Mouse (Mus musculus): ENCODE results near the gene Fgfr2. TPM values are rescaled to one million over a fixed set of nuclear protein-coding genes. Genes with fewer than 3 reads are reported as not detected.

Fgfr2 gene
- polyA plus RNA-seq, 1 experiment from 2014 or later, result 11.2 TPM

DNA sequence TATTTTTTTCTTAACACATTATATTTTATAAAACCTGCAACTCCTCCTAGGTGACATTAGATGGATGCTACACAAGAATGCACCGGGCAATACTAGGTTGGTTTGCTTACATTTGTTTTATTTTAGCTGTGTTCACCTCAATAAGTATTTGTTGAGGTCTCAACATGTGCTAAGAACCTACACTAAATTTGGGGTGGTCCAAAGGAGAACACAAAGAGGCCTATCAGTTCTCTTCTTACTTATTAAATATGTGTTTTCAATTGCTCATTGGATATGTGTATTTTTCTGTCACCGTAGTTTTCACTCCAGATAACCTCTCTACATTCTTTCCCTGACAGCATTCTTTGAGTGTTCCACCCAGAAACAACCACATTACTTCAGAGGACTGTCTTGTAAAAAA, 1565.4 kb downstream of the Fgfr2 start:
- Histone ChIP-seq H3K27ac (ENCODE audit: low read depth) (no peak overlapping the region), H3K4me1 (ENCODE audit: insufficient read depth) (peaks cover 22% of the 10 kb centered on the region), H3K9me3 (ENCODE audit: low read length) (no peaks in the 10 kb centered on the region), H3K36me3 (replicated peaks; ENCODE audit: insufficient read depth, low read length) (peaks cover 10% of the 10 kb centered on the region), H3K4me2 (ENCODE audit: low read depth, low read length) (no peak overlapping the region), H3K27me3 (ENCODE audit: insufficient read depth, low read length) (peaks cover 69% of the 10 kb centered on the region), H3K4me3 (ENCODE audit: low read depth, low read length) (no peak overlapping the region), H3K9ac (replicated peaks) (no peak overlapping the region)
- DNase-seq (no peak), ATAC-seq (no peak)
- TF ChIP-seq CTCF (IDR thresholded peaks at IDR 0.05; ENCODE audit: low read depth) (no peak), EP300 (IDR thresholded peaks at IDR 0.05; ENCODE audit: low read depth) (no peak)
- WGBS (ENCODE audit: insufficient replicate concordance), result 35% methylated on average over 2 of the region's 2 CpGs

- ATAC-seq (no peak), DNase-seq (peak; percentile 30)
- Histone ChIP-seq H3K4me3 (ENCODE audit: low read depth, low read length) (peak overlapping the region; percentile 12), H3K27ac (ENCODE audit: low read depth) (no peak overlapping the region), H3K36me3 (replicated peaks; ENCODE audit: insufficient read depth, low read length) (no peaks in the 10 kb centered on the region), H3K27me3 (ENCODE audit: insufficient read depth, low read length) (peaks cover 79% of the 10 kb centered on the region), H3K9ac (replicated peaks) (no peak overlapping the region), H3K9me3 (ENCODE audit: low read length) (no peaks in the 10 kb centered on the region), H3K4me2 (ENCODE audit: low read depth, low read length) (no peak overlapping the region), H3K4me1 (ENCODE audit: insufficient read depth) (peaks cover 20% of the 10 kb centered on the region)
- 1% methylated on average over 37 of the region's 37 CpGs for WGBS (ENCODE audit: insufficient replicate concordance)
- TF ChIP-seq CTCF (IDR thresholded peaks at IDR 0.05; ENCODE audit: low read depth), result no peak
- no peak for TF ChIP-seq EP300 (IDR thresholded peaks at IDR 0.05; ENCODE audit: low read depth)
These were observed 1566.4 kb downstream of the Fgfr2 start for GRCm38 (mm10) chr7:131556541-131557271.

DNA sequence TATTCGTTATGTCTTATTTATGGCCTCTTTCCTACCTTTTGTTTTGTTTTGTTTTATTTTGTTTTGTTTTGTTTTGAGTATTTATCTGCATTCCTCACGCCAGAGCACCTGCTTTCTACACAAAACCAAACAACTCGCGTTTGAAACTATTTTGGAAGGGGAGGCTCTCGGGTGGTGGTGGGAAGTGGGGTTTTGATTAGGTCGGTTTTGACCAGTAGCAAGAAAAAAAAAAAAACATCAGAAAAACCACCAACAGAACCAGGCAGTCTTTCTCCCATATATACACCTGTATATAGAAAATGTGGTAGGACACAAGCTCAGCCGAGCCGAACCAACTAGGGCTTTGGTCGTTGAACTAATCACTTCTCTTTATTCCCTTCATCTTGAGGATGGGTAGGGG, 1567.0 kb downstream of the Fgfr2 start:
- no peak overlapping the region for H3K4me2 ChIP-seq (ENCODE audit: low read depth, low read length)
- H3K27me3 ChIP-seq (ENCODE audit: insufficient read depth, low read length), result peaks cover 85% of the 10 kb centered on the region
- no peak for DNase-seq
- no peak overlapping the region for H3K27ac ChIP-seq (ENCODE audit: low read depth)
- no peak for TF ChIP-seq EP300 (IDR thresholded peaks at IDR 0.05; ENCODE audit: low read depth)
- TF ChIP-seq CTCF (IDR thresholded peaks at IDR 0.05; ENCODE audit: low read depth), result no peak
- H3K9me3 ChIP-seq (ENCODE audit: low read length), result no peaks in the 10 kb centered on the region
- ATAC-seq, result no peak
- H3K4me3 ChIP-seq (ENCODE audit: low read depth, low read length), result peak overlapping the region; percentile 26; the same call in 1 of the 2 replicates
- no peak overlapping the region for H3K9ac ChIP-seq (replicated peaks)
- WGBS (ENCODE audit: insufficient replicate concordance), result 3% methylated on average over 9 of the region's 9 CpGs
- H3K4me1 ChIP-seq (ENCODE audit: insufficient read depth), result peaks cover 19% of the 10 kb centered on the region
- no peaks in the 10 kb centered on the region for H3K36me3 ChIP-seq (replicated peaks; ENCODE audit: insufficient read depth, low read length)

- ATAC-seq (no peak), DNase-seq (peak; percentile 34)
- H3K4me1 ChIP-seq (ENCODE audit: insufficient read depth), result peaks cover 17% of the 10 kb centered on the region
- H3K9me3 ChIP-seq (ENCODE audit: low read length), result no peaks in the 10 kb centered on the region
- peak overlapping the region; percentile 26 for H3K4me3 ChIP-seq (ENCODE audit: low read depth, low read length)
- peak overlapping the region; percentile 14; the same call in 1 of the 2 replicates for H3K4me2 ChIP-seq (ENCODE audit: low read depth, low read length)
- H3K36me3 ChIP-seq (replicated peaks; ENCODE audit: insufficient read depth, low read length), result no peaks in the 10 kb centered on the region
- no peak overlapping the region for H3K9ac ChIP-seq (replicated peaks)
- WGBS (ENCODE audit: insufficient replicate concordance), result 1% methylated on average over 68 of the region's 68 CpGs
- peaks cover 91% of the 10 kb centered on the region for H3K27me3 ChIP-seq (ENCODE audit: insufficient read depth, low read length)
- no peak overlapping the region for H3K27ac ChIP-seq (ENCODE audit: low read depth)
- TF ChIP-seq EP300 (IDR thresholded peaks at IDR 0.05; ENCODE audit: low read depth) (no peak), CTCF (IDR thresholded peaks at IDR 0.05; ENCODE audit: low read depth) (0 out of 2 replicates have a peak, but pooled peaks have one; percentile 18)
These were observed 1567.7 kb downstream of the Fgfr2 start for GRCm38 (mm10) chr7:131555301-131556081.

- WGBS (ENCODE audit: insufficient replicate concordance), result 2% methylated on average over 45 of the region's 45 CpGs
- no peak for DNase-seq
- no peak for ATAC-seq
- Histone ChIP-seq H3K9ac (replicated peaks) (no peak overlapping the region), H3K27ac (ENCODE audit: low read depth) (no peak overlapping the region), H3K4me3 (ENCODE audit: low read depth, low read length) (peak overlapping the region; percentile 36), H3K27me3 (ENCODE audit: insufficient read depth, low read length) (peaks cover 100% of the 10 kb centered on the region), H3K4me1 (ENCODE audit: insufficient read depth) (peaks cover 17% of the 10 kb centered on the region), H3K36me3 (replicated peaks; ENCODE audit: insufficient read depth, low read length) (no peaks in the 10 kb centered on the region), H3K9me3 (ENCODE audit: low read length) (no peaks in the 10 kb centered on the region), H3K4me2 (ENCODE audit: low read depth, low read length) (peak overlapping the region; percentile 52)
- no peak for TF ChIP-seq CTCF (IDR thresholded peaks at IDR 0.05; ENCODE audit: low read depth)
- TF ChIP-seq EP300 (IDR thresholded peaks at IDR 0.05; ENCODE audit: low read depth), result no peak
These were observed 1568.6 kb downstream of the Fgfr2 start for GRCm38 (mm10) chr7:131554341-131555180.

All from liver, postnatal 0 days (tissue).